Mouse (Mus musculus) mouse embryonic stem cell (cell line): ENCODE data around the gene Rhot1.

ENCODE experiments used
- in situ Hi-C, 2 experiments: fragments of 300-500 bp; cut with MboI; formaldehyde crosslinking; loops; 1 replicate in 1 of 2; 3 replicates in 1 of 2; pipeline ENCODE4 v1.14.3; 2019 to 2020; ENCODE audit warnings: low sequenced_read_pairs in 2 of 2, low pct_unique_long_range_greater_than_20kb in 1 of 2, mixed read lengths in 1 of 2; ENCODE audit not compliant: unreplicated experiment in 1 of 2

Rhot1 gene

GRCm38 (mm10) chr11:80308537-80308936 lies 99.7 kb downstream of the Rhot1 start:
- in situ Hi-C loops, result no loop called here

- in situ Hi-C loops, result no loop called here
Measured at GRCm38 (mm10) chr11:80311271-80311670, 102.5 kb downstream of the Rhot1 start.

- in situ Hi-C loops, result no loop called here
Measured at GRCm38 (mm10) chr11:80312049-80312448, 103.2 kb downstream of the Rhot1 start.

GRCm38 (mm10) chr11:80312565-80312964 lies 103.7 kb downstream of the Rhot1 start:
- in situ Hi-C loops, result no loop called here

GRCm38 (mm10) chr11:80313462-80313861 lies 104.6 kb downstream of the Rhot1 start:
- in situ Hi-C loops, result no loop called here

GRCm38 (mm10) chr11:80313944-80314343 lies 105.1 kb downstream of the Rhot1 start:
- in situ Hi-C loops, result no loop called here

- in situ Hi-C loops, result no loop called here
Measured at GRCm38 (mm10) chr11:80315743-80316639, 107.2 kb downstream of the Rhot1 start.
